Mouse (Mus musculus) C2C12 (cell line): Measurements from ENCODE around the gene Six6. TPM values are rescaled to one million over a fixed set of nuclear protein-coding genes. Genes with fewer than 3 reads are reported as not detected.

Experiments used
- H3K27me3 ChIP-seq: one replicate; pipeline ENCODE4 v1.6.1; 2011; ENCODE audit not compliant: control insufficient read depth, insufficient read depth, insufficient read length
- H3K36me3 ChIP-seq: one replicate; pipeline ENCODE4 v1.6.1; 2011; ENCODE audit not compliant: control insufficient read depth, insufficient read depth
- H3K4me3 ChIP-seq: one replicate; pipeline ENCODE4 v1.5.1; 2011; ENCODE audit warnings: mild to moderate bottlenecking, control low read depth; ENCODE audit not compliant: poor library complexity, insufficient read depth, severe bottlenecking
- H3K79me2 ChIP-seq: one replicate; pipeline ENCODE4 v1.6.1; 2011; ENCODE audit not compliant: control insufficient read depth, insufficient read depth
- H3K79me3 ChIP-seq: one replicate; pipeline ENCODE4 v1.6.1; 2011; ENCODE audit warnings: low read depth, control low read depth
- H3ac ChIP-seq: one replicate; pipeline ENCODE3; 2011; ENCODE audit warnings: low read depth; ENCODE audit not compliant: control insufficient read depth, insufficient read length
- CEBPB ChIP-seq: IDR thresholded peaks from one replicate; pipeline ENCODE4 v1.6.1; 2011; ENCODE audit warnings: low read depth, mild to moderate bottlenecking, control low read depth, moderate library complexity
- CTCF ChIP-seq: IDR thresholded peaks from one replicate; pipeline ENCODE4 v1.5.1; 2011; ENCODE audit not compliant: control insufficient read depth, insufficient read depth, insufficient read length
- FOSL1 ChIP-seq: IDR thresholded peaks from one replicate; pipeline ENCODE4 v1.8.0; 2011; ENCODE audit warnings: mild to moderate bottlenecking, low read length; ENCODE audit not compliant: poor library complexity, insufficient read depth, severe bottlenecking
- MAX ChIP-seq: IDR thresholded peaks from one replicate; pipeline ENCODE4 v1.6.1; 2011; ENCODE audit warnings: mild to moderate bottlenecking, control low read depth
- MYOD1 ChIP-seq: IDR thresholded peaks from one replicate; pipeline ENCODE4 v1.6.1; 2011; ENCODE audit warnings: low read depth; ENCODE audit not compliant: control insufficient read depth, insufficient read length
- MYOG ChIP-seq: IDR thresholded peaks from one replicate; pipeline ENCODE4 v1.6.1; 2011; ENCODE audit not compliant: control insufficient read depth, insufficient read length; ENCODE audit errors: extremely low read depth
- USF1 ChIP-seq: IDR thresholded peaks from one replicate; pipeline ENCODE4 v1.6.1; 2011; ENCODE audit warnings: low read depth, mild to moderate bottlenecking, control low read depth, moderate library complexity
- polyA plus RNA-seq: library from polyadenylated mRNA; unstranded; fragments of >200 nt; fragmentation: generic; extraction: Trizol; gene quantifications from one replicate; pipeline ENCODE4 v1.2.1, GENCODE M21; 2012; ENCODE audit warnings: missing spikeins

The Six6 gene
- polyA plus RNA-seq, 1 experiment: not detected

- Histone ChIP-seq H3K36me3 (no peaks in the 10 kb centered on the region), H3K79me3 (no peaks in the 10 kb centered on the region), H3ac (no peak overlapping the region), H3K27me3 (peaks cover 64% of the 10 kb centered on the region), H3K79me2 (no peaks in the 10 kb centered on the region), H3K4me3 (no peak overlapping the region)
- TF ChIP-seq MYOD1 (no peak), MAX (no peak), USF1 (no peak), CEBPB (no peak), MYOG (no peak), CTCF (no peak), FOSL1 (no peak)
These were observed 4.0 kb downstream of the Six6 start for GRCm38 (mm10) chr12:72943574-72944110.

DNA sequence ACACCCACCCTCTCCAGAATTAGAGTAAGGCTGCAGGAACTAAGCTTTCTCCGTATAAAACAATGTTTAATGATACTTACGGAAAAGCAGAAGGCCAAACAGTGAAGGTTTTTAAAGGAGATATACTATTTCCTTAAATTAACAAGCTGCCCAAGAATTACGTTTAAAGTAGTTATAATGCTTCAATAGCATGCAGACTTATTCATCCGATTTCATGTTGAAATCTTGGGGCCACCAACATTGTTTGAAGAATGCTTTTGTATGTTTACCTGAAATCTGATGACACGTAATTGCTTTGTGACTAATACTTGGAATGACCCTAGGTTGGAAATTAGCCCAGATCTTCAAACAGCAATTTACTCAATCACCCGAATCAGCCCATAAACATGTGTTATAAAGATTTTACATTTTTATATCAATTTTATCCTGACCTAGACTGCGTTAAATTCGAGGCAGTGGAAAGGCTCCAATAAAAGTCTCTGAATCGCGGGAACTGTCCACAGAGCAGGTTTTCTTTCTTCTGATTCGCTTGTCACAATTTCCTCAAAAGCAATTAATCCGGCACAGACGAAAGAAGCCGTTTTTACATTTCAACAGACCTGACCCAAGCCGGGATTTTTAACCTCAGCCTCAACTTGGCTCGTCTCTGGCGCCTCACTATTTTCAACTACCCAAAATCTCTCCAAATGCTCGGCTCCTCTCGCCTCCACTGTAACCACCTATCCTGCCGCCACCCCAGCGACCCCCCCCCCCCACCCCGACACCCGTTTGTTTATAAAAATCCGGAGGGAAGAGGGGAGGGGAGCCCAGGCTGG, 4.9 kb downstream of the Six6 start:
- no peak overlapping the region for H3K4me3 ChIP-seq
- H3ac ChIP-seq: no peak overlapping the region
- H3K79me3 ChIP-seq: no peaks in the 10 kb centered on the region
- H3K27me3 ChIP-seq: peaks cover 55% of the 10 kb centered on the region
- TF ChIP-seq MYOG (no peak), CTCF (no peak), MAX (no peak), MYOD1 (no peak), FOSL1 (no peak), CEBPB (no peak)
- H3K79me2 ChIP-seq: no peaks in the 10 kb centered on the region
- H3K36me3 ChIP-seq: no peaks in the 10 kb centered on the region

DNA sequence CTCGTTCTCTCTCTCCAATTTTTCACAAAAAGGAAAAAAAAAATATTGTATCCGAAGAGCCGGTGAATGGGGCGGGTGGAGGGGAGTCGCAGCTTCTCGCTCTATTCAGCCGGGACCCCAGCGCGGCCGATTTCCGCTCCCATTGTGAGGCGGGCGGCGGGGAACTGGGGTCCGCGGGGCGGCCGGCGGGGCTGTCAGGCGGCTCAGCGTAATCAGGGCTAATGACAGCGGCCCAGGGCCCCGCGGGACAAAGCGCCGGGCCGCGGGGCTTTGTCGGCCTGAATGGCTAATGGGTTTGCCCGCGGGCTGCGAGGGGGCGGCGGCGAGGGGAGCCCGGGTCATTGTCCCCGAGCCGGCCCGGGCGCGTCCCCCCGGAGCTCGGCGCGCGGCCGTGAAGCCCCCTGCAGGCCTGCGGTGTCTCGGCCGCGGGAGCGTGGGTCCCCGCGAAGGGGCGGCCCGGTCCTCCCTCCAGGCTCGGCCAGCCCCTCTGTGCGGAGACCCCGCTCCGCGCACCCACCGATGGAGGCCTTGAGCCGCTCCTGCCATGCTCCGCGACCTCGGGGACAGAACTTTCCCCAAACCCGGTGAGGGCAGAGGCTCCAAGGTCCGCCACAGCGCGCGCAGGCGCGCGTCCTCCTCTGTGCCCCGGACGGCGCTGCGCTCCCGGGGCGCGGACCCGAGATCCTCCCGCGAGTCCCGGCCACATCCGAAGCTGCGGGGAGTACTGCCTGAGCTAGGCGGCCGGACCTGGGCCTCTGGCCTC, 5.8 kb downstream of the Six6 start:
- no peak overlapping the region for H3K4me3 ChIP-seq
- H3K27me3 ChIP-seq: peaks cover 49% of the 10 kb centered on the region
- H3K36me3 ChIP-seq: no peaks in the 10 kb centered on the region
- no peak overlapping the region for H3ac ChIP-seq
- H3K79me2 ChIP-seq: no peaks in the 10 kb centered on the region
- TF ChIP-seq MYOG: no peak
- TF ChIP-seq FOSL1: no peak
- TF ChIP-seq USF1: no peak
- TF ChIP-seq MAX: no peak
- no peak for TF ChIP-seq MYOD1
- TF ChIP-seq CTCF: no peak
- no peak for TF ChIP-seq CEBPB
- H3K79me3 ChIP-seq: no peaks in the 10 kb centered on the region

GRCm38 (mm10) chr12:72946064-72946395, 6.3 kb downstream of the Six6 start:
- TF ChIP-seq CEBPB: no peak
- TF ChIP-seq CTCF: no peak
- TF ChIP-seq FOSL1: no peak
- TF ChIP-seq MAX: no peak
- Histone ChIP-seq H3K79me3 (no peaks in the 10 kb centered on the region), H3K36me3 (no peaks in the 10 kb centered on the region), H3K27me3 (peaks cover 45% of the 10 kb centered on the region), H3ac (no peak overlapping the region), H3K4me3 (no peak overlapping the region), H3K79me2 (no peaks in the 10 kb centered on the region)

DNA sequence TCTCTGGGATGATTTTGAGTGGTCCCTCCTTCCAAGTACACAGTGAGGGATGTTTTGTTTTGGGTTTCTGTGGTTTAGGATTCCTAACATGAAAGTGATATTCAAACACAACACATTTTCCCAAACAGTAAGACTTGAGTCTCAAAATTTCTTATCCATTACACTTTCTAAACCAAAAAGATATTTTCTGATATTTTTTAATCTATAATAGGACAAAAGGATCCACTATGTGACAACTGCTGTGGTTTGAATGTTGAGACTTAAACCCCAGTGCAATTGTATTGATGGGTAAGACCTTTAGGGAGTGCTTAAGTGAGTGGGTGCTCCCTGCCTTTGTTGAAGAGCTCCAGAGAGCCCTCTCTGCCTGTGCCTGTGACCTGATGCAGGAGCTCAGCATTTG, 7.1 kb downstream of the Six6 start:
- no peak for TF ChIP-seq CTCF
- TF ChIP-seq USF1: no peak
- TF ChIP-seq MYOD1: no peak
- no peak for TF ChIP-seq FOSL1
- no peak for TF ChIP-seq MYOG
- TF ChIP-seq MAX: no peak
- TF ChIP-seq CEBPB: no peak
- H3K36me3 ChIP-seq: no peaks in the 10 kb centered on the region
- H3K4me3 ChIP-seq: no peak overlapping the region
- H3K79me3 ChIP-seq: no peaks in the 10 kb centered on the region
- H3K27me3 ChIP-seq: peaks cover 38% of the 10 kb centered on the region
- no peaks in the 10 kb centered on the region for H3K79me2 ChIP-seq
- no peak overlapping the region for H3ac ChIP-seq
